Mouse (Mus musculus) MEL (cell line): ENCODE data around the gene Cep89. TPM values are rescaled to one million over a fixed set of nuclear protein-coding genes. Genes with fewer than 3 reads are reported as not detected.

ENCODE experiments used
- DNase-seq: peaks from one replicate; pipeline ENCODE4 v3.0.0; 2011; ENCODE audit warnings: low read depth, low spot score
- H3K27ac ChIP-seq: 2 replicates; pipeline ENCODE4 v1.5.1; 2012; ENCODE audit warnings: low read depth, mild to moderate bottlenecking, control low read depth, low read length, moderate library complexity; ENCODE audit not compliant: control insufficient read depth
- H3K27me3 ChIP-seq, 2 experiments: fragments of 150-350 bp in 1 of 2; sonication (generic) in 1 of 2; 2 replicates each; pipeline ENCODE4 v1.6.1; 2012; ENCODE audit warnings: low read length in 2 of 2, mild to moderate bottlenecking in 2 of 2, improper control_type of control experiment in 1 of 2, moderate library complexity in 1 of 2; ENCODE audit not compliant: insufficient read depth in 2 of 2, control insufficient read depth in 1 of 2
- H3K36me3 ChIP-seq, 2 experiments: 2 replicates each; pipeline ENCODE4 v1.6.1; 2012 to 2014; ENCODE audit warnings: low read length in 2 of 2, improper control_type of control experiment in 1 of 2, inconsistent platforms in 1 of 2, mild to moderate bottlenecking in 1 of 2; ENCODE audit not compliant: insufficient read depth in 2 of 2, control insufficient read depth in 1 of 2
- H3K4me1 ChIP-seq, 2 experiments: fragments of 150-350 bp in 1 of 2; sonication (generic) in 1 of 2; 2 replicates each; pipeline ENCODE4 v1.6.1; 2012; ENCODE audit warnings: low read length in 2 of 2, improper control_type of control experiment in 1 of 2, mild to moderate bottlenecking in 1 of 2; ENCODE audit not compliant: insufficient read depth in 2 of 2, control insufficient read depth in 1 of 2
- H3K4me3 ChIP-seq, 2 experiments: fragments of 150-350 bp in 1 of 2; sonication (generic) in 1 of 2; 2 replicates each; pipeline ENCODE4 v1.5.1; 2012; ENCODE audit warnings: low read depth in 2 of 2, low read length in 2 of 2, mild to moderate bottlenecking in 2 of 2, moderate library complexity in 2 of 2, control low read depth in 1 of 2, improper control_type of control experiment in 1 of 2; ENCODE audit not compliant: control insufficient read depth in 1 of 2, insufficient read depth in 1 of 2
- H3K79me2 ChIP-seq: 2 replicates; pipeline ENCODE4 v1.6.1; 2012; ENCODE audit warnings: mild to moderate bottlenecking, low read length, moderate library complexity; ENCODE audit not compliant: control insufficient read depth, poor library complexity, insufficient read depth
- H3K9ac ChIP-seq: 2 replicates; pipeline ENCODE4 v1.6.1; 2012; ENCODE audit warnings: low read depth, mild to moderate bottlenecking, control low read depth, low read length, moderate library complexity; ENCODE audit not compliant: control insufficient read depth, poor library complexity, severe bottlenecking
- H3K9me3 ChIP-seq: fragments of 150-350 bp; sonication (generic); replicated peaks from 2 replicates; pipeline ENCODE4 v1.6.1; 2012; ENCODE audit warnings: mild to moderate bottlenecking, low read length, improper control_type of control experiment, moderate library complexity; ENCODE audit not compliant: insufficient read depth
- BHLHE40 ChIP-seq: IDR thresholded peaks from 2 replicates; pipeline ENCODE4 v1.6.1; 2012; ENCODE audit warnings: low read depth, mild to moderate bottlenecking, inconsistent platforms, low read length, improper control_type of control experiment, borderline replicate concordance
- CHD1 ChIP-seq: IDR thresholded peaks from 2 replicates; pipeline ENCODE4 v1.6.1; 2012; ENCODE audit warnings: low read depth, mild to moderate bottlenecking, inconsistent platforms, low read length, improper control_type of control experiment
- CTCF ChIP-seq, 3 experiments: IDR thresholded peaks in 2 of 3; conservative IDR thresholded peaks in 1 of 3; 2 replicates each; pipeline ENCODE4 v1.5.1; 2011 to 2012; ENCODE audit warnings: low read length in 3 of 3, low read depth in 2 of 3, mild to moderate bottlenecking in 2 of 3, improper control_type of control experiment in 1 of 3, inconsistent platforms in 1 of 3, mixed read lengths in 1 of 3, moderate library complexity in 1 of 3; ENCODE audit not compliant: control insufficient read depth in 1 of 3, insufficient read depth in 1 of 3, poor library complexity in 1 of 3, severe bottlenecking in 1 of 3
- E2F4 ChIP-seq: IDR thresholded peaks from 2 replicates; pipeline ENCODE4 v1.6.1; 2011; ENCODE audit warnings: low read depth, low read length, improper control_type of control experiment, borderline replicate concordance
- ELF1 ChIP-seq: IDR thresholded peaks from 2 replicates; pipeline ENCODE4 v1.6.1; 2014; ENCODE audit warnings: low read depth, mild to moderate bottlenecking, inconsistent platforms, low read length, improper control_type of control experiment, moderate library complexity
- EP300 ChIP-seq, 2 experiments: IDR thresholded peaks; 2 replicates each; pipeline ENCODE4 v1.6.1; 2011; ENCODE audit warnings: improper control_type of control experiment in 2 of 2, low read length in 2 of 2, low read depth in 1 of 2, mild to moderate bottlenecking in 1 of 2
- ETS1 ChIP-seq: IDR thresholded peaks from 2 replicates; pipeline ENCODE4 v1.6.1; 2012; ENCODE audit warnings: low read depth, mild to moderate bottlenecking, inconsistent platforms, low read length, improper control_type of control experiment, moderate library complexity
- GABPA ChIP-seq: IDR thresholded peaks from 2 replicates; pipeline ENCODE4 v1.6.1; 2012; ENCODE audit warnings: low read depth, mild to moderate bottlenecking, inconsistent platforms, low read length, improper control_type of control experiment, moderate library complexity
- HCFC1 ChIP-seq: IDR thresholded peaks from 2 replicates; pipeline ENCODE4 v1.6.1; 2012; ENCODE audit warnings: low read depth, mild to moderate bottlenecking, inconsistent platforms, low read length, improper control_type of control experiment, moderate library complexity
- JUND ChIP-seq: IDR thresholded peaks from 2 replicates; pipeline ENCODE4 v1.6.1; 2011; ENCODE audit warnings: low read depth, mild to moderate bottlenecking, improper control_type of control experiment, low read length
- KAT2A ChIP-seq: conservative IDR thresholded peaks from 2 replicates; pipeline ENCODE4 v1.6.1; 2012; ENCODE audit warnings: low read depth, low read length, improper control_type of control experiment, inconsistent platforms
- MAX ChIP-seq: IDR thresholded peaks from 2 replicates; pipeline ENCODE4 v1.6.1; 2011; ENCODE audit warnings: low read length, improper control_type of control experiment
- MEF2A ChIP-seq: IDR thresholded peaks from 2 replicates; pipeline ENCODE4 v1.6.1; 2014; ENCODE audit warnings: low read depth, mild to moderate bottlenecking, inconsistent platforms, low read length, improper control_type of control experiment; ENCODE audit not compliant: poor library complexity, insufficient replicate concordance, severe bottlenecking; ENCODE audit errors: extremely low read depth
- MXI1 ChIP-seq: IDR thresholded peaks from 2 replicates; pipeline ENCODE4 v1.6.1; 2011; ENCODE audit warnings: mild to moderate bottlenecking, low read depth, low read length, improper control_type of control experiment
- MYB ChIP-seq: IDR thresholded peaks from 2 replicates; pipeline ENCODE4 v1.6.1; 2011; ENCODE audit warnings: mild to moderate bottlenecking, low read depth, low read length, improper control_type of control experiment
- NELFE ChIP-seq: IDR thresholded peaks from 2 replicates; pipeline ENCODE4 v1.6.1; 2011; ENCODE audit warnings: low read depth, low read length, improper control_type of control experiment
- NRF1 ChIP-seq: IDR thresholded peaks from 2 replicates; pipeline ENCODE4 v1.6.1; 2014; ENCODE audit warnings: low read depth, mild to moderate bottlenecking, inconsistent platforms, low read length, improper control_type of control experiment, moderate library complexity; ENCODE audit not compliant: poor library complexity, insufficient read depth, severe bottlenecking
- POLR2AphosphoS5 ChIP-seq: IDR thresholded peaks from 2 replicates; pipeline ENCODE4 v1.6.1; 2012; ENCODE audit warnings: low read depth, borderline replicate concordance, mild to moderate bottlenecking, inconsistent platforms, low read length, moderate library complexity, mixed read lengths
- RAD21 ChIP-seq: IDR thresholded peaks from 2 replicates; pipeline ENCODE4 v1.6.1; 2011; ENCODE audit warnings: mild to moderate bottlenecking, low read depth, low read length, improper control_type of control experiment
- RCOR1 ChIP-seq: IDR thresholded peaks from 2 replicates; pipeline ENCODE4 v1.6.1; 2012; ENCODE audit warnings: low read depth, mild to moderate bottlenecking, inconsistent platforms, low read length, improper control_type of control experiment
- SIN3A ChIP-seq: IDR thresholded peaks from 2 replicates; pipeline ENCODE4 v1.6.1; 2012; ENCODE audit warnings: low read length, improper control_type of control experiment, inconsistent platforms
- SMC3 ChIP-seq: IDR thresholded peaks from 2 replicates; pipeline ENCODE4 v1.6.1; 2011; ENCODE audit warnings: low read depth, low read length, improper control_type of control experiment
- UBTF ChIP-seq: IDR thresholded peaks from 2 replicates; pipeline ENCODE4 v1.6.1; 2012; ENCODE audit warnings: low read depth, mild to moderate bottlenecking, inconsistent platforms, low read length, improper control_type of control experiment, moderate library complexity, borderline replicate concordance; ENCODE audit not compliant: insufficient read depth
- USF1 ChIP-seq: IDR thresholded peaks from 2 replicates; pipeline ENCODE4 v1.6.1; 2014; ENCODE audit warnings: low read depth, mild to moderate bottlenecking, inconsistent platforms, low read length, improper control_type of control experiment, moderate library complexity
- USF2 ChIP-seq, 2 experiments: IDR thresholded peaks; 2 replicates each; pipeline ENCODE4 v1.6.1; 2011 to 2012; ENCODE audit warnings: improper control_type of control experiment in 2 of 2, low read length in 2 of 2, borderline replicate concordance in 1 of 2, inconsistent platforms in 1 of 2, low read depth in 1 of 2, mild to moderate bottlenecking in 1 of 2; ENCODE audit not compliant: insufficient read depth in 1 of 2
- ZC3H11A ChIP-seq: IDR thresholded peaks from 2 replicates; pipeline ENCODE4 v1.6.1; 2012; ENCODE audit warnings: low read depth, mild to moderate bottlenecking, inconsistent platforms, low read length, improper control_type of control experiment
- ZKSCAN1 ChIP-seq: IDR thresholded peaks from 2 replicates; pipeline ENCODE4 v1.6.1; 2012; ENCODE audit warnings: low read depth, mild to moderate bottlenecking, inconsistent platforms, low read length, improper control_type of control experiment, moderate library complexity
- ZMIZ1 ChIP-seq: IDR thresholded peaks from 2 replicates; pipeline ENCODE4 v1.6.1; 2012; ENCODE audit warnings: low read depth, mild to moderate bottlenecking, inconsistent platforms, low read length, improper control_type of control experiment, moderate library complexity
- polyA plus RNA-seq, 2 experiments: library from polyadenylated mRNA; stranded (reverse) in 1 of 2; unstranded in 1 of 2; fragments of >175 nt in 1 of 2; fragments of >200 nt in 1 of 2; gene quantifications; 2 replicates each; pipeline versions ENCODE4 v1.2.1 to v1.2.4; 2012; ENCODE audit warnings: low replicate concordance in 2 of 2, low read depth in 1 of 2; ENCODE audit not compliant: insufficient read length in 2 of 2, insufficient read depth in 1 of 2, missing spikeins in 1 of 2
- total RNA-seq: library from RNA; depleted of rRNA; stranded (reverse); fragments of 300-350 nt; gene quantifications from 2 replicates; pipeline ENCODE4 v1.2.3, GENCODE M21; 2012

Gene Cep89
- total and polyA plus RNA-seq, 3 experiments, result 15.8 to 44.5 TPM; not detected in 1

DNA sequence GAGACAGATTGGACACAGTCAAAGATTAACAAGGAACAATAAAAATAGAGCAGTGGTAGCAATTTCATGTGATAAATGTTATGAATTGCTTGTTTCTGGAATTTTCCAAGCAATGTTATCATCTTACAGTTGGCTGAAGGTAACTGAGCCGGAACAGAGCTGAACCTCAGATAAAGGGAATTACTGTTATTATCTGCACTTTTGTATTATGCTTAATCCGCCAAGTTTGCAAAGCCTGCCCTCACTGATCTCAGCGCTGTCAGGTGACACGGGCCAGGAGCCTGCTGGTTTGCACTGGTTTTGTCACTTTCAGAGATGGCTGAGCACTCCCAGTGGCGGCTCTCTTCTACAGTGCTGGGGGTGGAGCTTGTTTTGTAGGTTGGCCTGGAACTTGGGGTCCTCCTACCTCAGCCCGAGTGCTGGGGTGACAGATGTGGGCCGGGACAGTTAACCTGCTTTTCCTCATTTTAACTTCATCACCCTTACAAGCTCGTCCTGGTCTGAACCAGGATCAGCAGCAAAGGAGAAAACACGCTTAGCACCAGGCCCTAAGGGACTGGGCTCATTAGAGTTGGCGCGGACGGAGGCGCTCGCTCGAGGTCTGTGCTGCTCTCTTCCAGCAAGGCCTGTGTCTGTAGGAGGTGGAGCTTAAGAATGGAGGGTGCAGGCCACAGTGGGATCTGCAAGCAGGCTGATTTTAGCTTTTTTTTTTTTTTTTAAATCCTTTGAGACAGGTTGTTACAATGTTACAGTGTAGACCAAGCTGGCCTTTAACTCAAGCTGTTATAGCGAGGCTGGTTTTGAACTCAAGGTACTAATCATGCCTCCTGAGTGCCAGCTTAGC lies 23.5 kb upstream of the Cep89 start (continued):
- TF ChIP-seq SIN3A (peak; percentile 92), BHLHE40 (peak; percentile 79), UBTF (no peak), GABPA (no peak), USF2 (IDR thresholded peaks at IDR 0.05; ENCODE audit: borderline replicate concordance in 1 of 2, insufficient read depth in 1 of 2, low read depth in 1 of 2, low read length in 2 of 2) (no peak), CHD1 (no peak), MAX (0 out of 2 replicates have a peak, but pooled peaks have one; percentile 30), NELFE (no peak; the same call in 1 of the 2 replicates), ZMIZ1 (peak; percentile 68), MYB (peak; percentile 88), ZC3H11A (no peak), HCFC1 (0 out of 2 replicates have a peak, but pooled peaks have one; percentile 30), MEF2A (no peak)

DNA sequence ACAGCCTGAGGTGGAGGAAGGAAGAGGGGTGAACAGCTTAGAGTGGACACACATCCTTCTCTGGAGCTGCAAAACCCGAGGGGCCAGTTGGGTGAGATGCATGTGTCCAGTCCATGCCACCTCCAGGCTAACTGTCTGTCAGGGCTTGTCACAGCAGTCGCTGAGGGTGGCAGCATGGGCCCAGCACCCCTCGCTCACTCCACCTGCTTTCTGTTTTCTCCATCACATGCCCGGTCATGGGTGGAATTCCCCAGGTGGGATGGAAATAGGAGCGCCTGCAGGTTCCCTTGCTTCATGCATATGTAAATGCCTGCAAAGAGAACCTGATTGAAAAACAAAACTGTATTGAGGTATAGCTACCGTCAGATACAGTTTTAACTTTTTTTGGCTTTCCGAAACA lies 22.6 kb upstream of the Cep89 start:
- H3K9ac ChIP-seq, result peak overlapping the region; percentile 73

More for the DNA sequence above, 22.6 kb upstream of the Cep89 start:
- Histone ChIP-seq H3K4me1 (peaks cover 7 to 18% of the 10 kb centered on the region in 2 experiments), H3K4me3 (peak overlapping the region; percentile 53 to 61; a peak in 3 of 4 replicates), H3K9me3 (no peaks in the 10 kb centered on the region), H3K27ac (peak overlapping the region; percentile 87), H3K79me2 (no peaks in the 10 kb centered on the region), H3K27me3 (no peaks in the 10 kb centered on the region), H3K36me3 (peaks cover 0 to 13% of the 10 kb centered on the region in 2 experiments; a peak in 2 of 4 replicates)
- DNase-seq, result no peak
- no peak for TF ChIP-seq JUND
- TF ChIP-seq ZKSCAN1, result no peak
- TF ChIP-seq ELF1, result no peak
- no peak for TF ChIP-seq CTCF (IDR thresholded peaks at IDR 0.05 in 2 of 3, conservative IDR thresholded peaks at IDR 0.05 in 1 of 3; ENCODE audit: control insufficient read depth in 1 of 3, insufficient read depth in 1 of 3, low read depth in 2 of 3, low read length in 3 of 3, poor library complexity in 1 of 3, severe bottlenecking in 1 of 3)
- no peak for TF ChIP-seq ZMIZ1
- no peak for TF ChIP-seq SMC3
- no peak for TF ChIP-seq NELFE
- TF ChIP-seq USF1, result no peak
- TF ChIP-seq MXI1, result no peak
- TF ChIP-seq ZC3H11A, result no peak
- TF ChIP-seq ETS1, result no peak
- no peak for TF ChIP-seq USF2 (IDR thresholded peaks at IDR 0.05; ENCODE audit: borderline replicate concordance in 1 of 2, insufficient read depth in 1 of 2, low read depth in 1 of 2, low read length in 2 of 2)
- TF ChIP-seq KAT2A, result no peak
- TF ChIP-seq E2F4, result no peak
- no peak for TF ChIP-seq RAD21
- no peak for TF ChIP-seq RCOR1
- no peak for TF ChIP-seq EP300 (IDR thresholded peaks at IDR 0.05; ENCODE audit: low read depth in 1 of 2, low read length in 2 of 2)
- TF ChIP-seq NRF1, result no peak
- TF ChIP-seq POLR2AphosphoS5, result no peak
